Mouse (Mus musculus) forebrain, embryonic 15.5 days (tissue): ENCODE measurements around the gene Pax5. TPM values are rescaled to one million over a fixed set of nuclear protein-coding genes. Genes with fewer than 3 reads are reported as not detected.

Experiments used
- ATAC-seq: fragments of 200-750 bp; cut with Nextera tagmentation; replicated peaks from 2 replicates; pipeline ENCODE4 v1.8.0; 2017; ENCODE audit warnings: mild to moderate bottlenecking, moderate TSS enrichment, moderate library complexity
- H3K27ac ChIP-seq: fragments of 300-500 bp; sonication (generic); replicated peaks from 2 replicates; pipeline ENCODE4 v1.5.1; 2015; ENCODE audit warnings: mild to moderate bottlenecking, inconsistent platforms
- H3K27me3 ChIP-seq: fragments of 300-500 bp; sonication (generic); 2 replicates; pipeline ENCODE4 v1.6.1; 2015; ENCODE audit warnings: inconsistent platforms
- H3K36me3 ChIP-seq: fragments of 300-500 bp; sonication (generic); 2 replicates; pipeline ENCODE4 v1.6.1; 2015; ENCODE audit warnings: mild to moderate bottlenecking, inconsistent platforms
- H3K4me1 ChIP-seq: fragments of 300-500 bp; sonication (generic); 2 replicates; pipeline ENCODE4 v1.6.1; 2015; ENCODE audit warnings: inconsistent platforms
- H3K4me2 ChIP-seq: fragments of 300-500 bp; sonication (generic); replicated peaks from 2 replicates; pipeline ENCODE4 v1.6.1; 2015; ENCODE audit warnings: mild to moderate bottlenecking, inconsistent platforms
- H3K4me3 ChIP-seq: fragments of 300-500 bp; sonication (generic); 2 replicates; pipeline ENCODE4 v1.5.1; 2015; ENCODE audit warnings: mild to moderate bottlenecking, inconsistent platforms
- H3K9ac ChIP-seq: fragments of 300-500 bp; sonication (generic); replicated peaks from 2 replicates; pipeline ENCODE4 v1.6.1; 2015; ENCODE audit warnings: mild to moderate bottlenecking, inconsistent platforms
- H3K9me3 ChIP-seq: fragments of 300-500 bp; sonication (generic); 2 replicates; pipeline ENCODE4 v1.6.1; 2016; ENCODE audit warnings: inconsistent platforms
- WGBS: fragments of 180-500 bp; shearing (Covaris S2); methylation state at CpG from one replicate; pipeline ENCODE4 v1.1.7; 2015; ENCODE audit warnings: mixed read lengths; 5-methylcytosine and 5-hydroxymethylcytosine counted together
- polyA plus RNA-seq: library from polyadenylated mRNA; unstranded; fragments of >200 nt; fragmentation: Nextera tagmentation; extraction: Ambion mirVana; gene quantifications from 2 replicates; pipeline ENCODE4 v1.2.1, GENCODE M21; 2015

Gene Pax5
- polyA plus RNA-seq, 1 experiment from 2014 or later, result 0.22 TPM

GRCm38 (mm10) chr4:44612392-44612791, 97.9 kb downstream of the Pax5 start:
- ATAC-seq, result no peak
- H3K27ac ChIP-seq, result no peak overlapping the region
- 91% methylated on average over 3 of the region's 3 CpGs for WGBS
- no peak overlapping the region for H3K9ac ChIP-seq
- no peaks in the 10 kb centered on the region for H3K27me3 ChIP-seq
- H3K36me3 ChIP-seq, result no peaks in the 10 kb centered on the region
- H3K4me2 ChIP-seq, result no peak overlapping the region
- H3K4me3 ChIP-seq, result no peak overlapping the region
- H3K9me3 ChIP-seq, result no peaks in the 10 kb centered on the region
- H3K4me1 ChIP-seq, result no peaks in the 10 kb centered on the region

- no peak overlapping the region for H3K4me2 ChIP-seq
- no peak overlapping the region for H3K4me3 ChIP-seq
- WGBS, result 64% methylated on average over 2 of the region's 2 CpGs
- no peak for ATAC-seq
- H3K27ac ChIP-seq, result no peak overlapping the region
- H3K9ac ChIP-seq, result no peak overlapping the region
- H3K27me3 ChIP-seq, result no peaks in the 10 kb centered on the region
- H3K4me1 ChIP-seq, result peaks cover 10% of the 10 kb centered on the region
- H3K36me3 ChIP-seq, result no peaks in the 10 kb centered on the region
- H3K9me3 ChIP-seq, result no peaks in the 10 kb centered on the region
Measured at GRCm38 (mm10) chr4:44605453-44605852, 104.8 kb downstream of the Pax5 start.

GRCm38 (mm10) chr4:44602257-44602801, 108.0 kb downstream of the Pax5 start:
- no peak for ATAC-seq
- Histone ChIP-seq H3K9me3 (no peaks in the 10 kb centered on the region), H3K4me2 (no peak overlapping the region), H3K27me3 (no peaks in the 10 kb centered on the region), H3K27ac (no peak overlapping the region), H3K4me3 (no peak overlapping the region), H3K4me1 (peaks cover 10% of the 10 kb centered on the region), H3K36me3 (no peaks in the 10 kb centered on the region), H3K9ac (no peak overlapping the region)
- WGBS, result 18% methylated on average over 4 of the region's 5 CpGs

- Histone ChIP-seq H3K36me3 (no peaks in the 10 kb centered on the region), H3K9me3 (no peaks in the 10 kb centered on the region), H3K27ac (no peak overlapping the region), H3K4me1 (peaks cover 10% of the 10 kb centered on the region), H3K4me3 (no peak overlapping the region), H3K4me2 (no peak overlapping the region), H3K9ac (no peak overlapping the region), H3K27me3 (no peaks in the 10 kb centered on the region)
- no peak for ATAC-seq
- WGBS, result 57% methylated on average over 8 of the region's 8 CpGs
Measured at GRCm38 (mm10) chr4:44601370-44601769, 108.9 kb downstream of the Pax5 start.

- H3K27me3 ChIP-seq, result no peaks in the 10 kb centered on the region
- 23% methylated on average over 5 of the region's 5 CpGs for WGBS
- H3K4me3 ChIP-seq, result no peak overlapping the region
- no peak overlapping the region for H3K9ac ChIP-seq
- peaks cover 10% of the 10 kb centered on the region for H3K4me1 ChIP-seq
- no peak; the same call in 1 of the 2 replicates for ATAC-seq
- H3K4me2 ChIP-seq, result no peak overlapping the region
- H3K9me3 ChIP-seq, result no peaks in the 10 kb centered on the region
- no peaks in the 10 kb centered on the region for H3K36me3 ChIP-seq
- no peak overlapping the region for H3K27ac ChIP-seq
Measured at GRCm38 (mm10) chr4:44600875-44601274, 109.4 kb downstream of the Pax5 start.

- ATAC-seq, result no peak
- WGBS, result 81% methylated on average over 9 of the region's 9 CpGs
- Histone ChIP-seq H3K27ac (no peak overlapping the region), H3K36me3 (no peaks in the 10 kb centered on the region), H3K27me3 (no peaks in the 10 kb centered on the region), H3K9me3 (no peaks in the 10 kb centered on the region), H3K4me2 (no peak overlapping the region), H3K9ac (no peak overlapping the region), H3K4me3 (no peak overlapping the region), H3K4me1 (peaks cover 10% of the 10 kb centered on the region)
Measured at GRCm38 (mm10) chr4:44597965-44598364, 112.3 kb downstream of the Pax5 start.

- Histone ChIP-seq H3K9ac (no peak overlapping the region), H3K9me3 (no peaks in the 10 kb centered on the region), H3K4me1 (no peaks in the 10 kb centered on the region), H3K4me2 (no peak overlapping the region), H3K27ac (no peak overlapping the region), H3K36me3 (no peaks in the 10 kb centered on the region), H3K4me3 (no peak overlapping the region), H3K27me3 (no peaks in the 10 kb centered on the region)
- ATAC-seq, result no peak
- 83% methylated on average over 2 of the region's 2 CpGs for WGBS
Measured at GRCm38 (mm10) chr4:44593091-44593490, 117.2 kb downstream of the Pax5 start.

- Histone ChIP-seq H3K4me2 (no peak overlapping the region), H3K36me3 (no peaks in the 10 kb centered on the region), H3K4me3 (no peak overlapping the region), H3K27me3 (no peaks in the 10 kb centered on the region), H3K4me1 (no peaks in the 10 kb centered on the region), H3K9me3 (no peaks in the 10 kb centered on the region), H3K27ac (no peak overlapping the region), H3K9ac (no peak overlapping the region)
- no peak for ATAC-seq
- WGBS, result 84% methylated on average over 4 of the region's 4 CpGs
Measured at GRCm38 (mm10) chr4:44582687-44583086, 127.6 kb downstream of the Pax5 start.

GRCm38 (mm10) chr4:44578591-44578990, 131.7 kb downstream of the Pax5 start:
- no peak overlapping the region for H3K4me2 ChIP-seq
- H3K4me1 ChIP-seq, result no peaks in the 10 kb centered on the region
- H3K9me3 ChIP-seq, result no peaks in the 10 kb centered on the region
- no peak overlapping the region for H3K27ac ChIP-seq
- H3K4me3 ChIP-seq, result no peak overlapping the region
- no peak overlapping the region for H3K9ac ChIP-seq
- H3K36me3 ChIP-seq, result no peaks in the 10 kb centered on the region
- ATAC-seq, result no peak
- no peaks in the 10 kb centered on the region for H3K27me3 ChIP-seq
- WGBS, result 48% methylated on average over 5 of the region's 5 CpGs

GRCm38 (mm10) chr4:44577293-44577692, 133.0 kb downstream of the Pax5 start:
- Histone ChIP-seq H3K27me3 (no peaks in the 10 kb centered on the region), H3K4me1 (no peaks in the 10 kb centered on the region), H3K9ac (no peak overlapping the region), H3K4me2 (no peak overlapping the region), H3K27ac (no peak overlapping the region), H3K4me3 (no peak overlapping the region), H3K36me3 (no peaks in the 10 kb centered on the region), H3K9me3 (no peaks in the 10 kb centered on the region)
- ATAC-seq, result no peak
- 50% methylated on average over 5 of the region's 5 CpGs for WGBS

- no peaks in the 10 kb centered on the region for H3K27me3 ChIP-seq
- H3K9me3 ChIP-seq, result no peaks in the 10 kb centered on the region
- H3K4me2 ChIP-seq, result no peak overlapping the region
- H3K36me3 ChIP-seq, result no peaks in the 10 kb centered on the region
- no peak overlapping the region for H3K27ac ChIP-seq
- no peak overlapping the region for H3K4me3 ChIP-seq
- WGBS, result 20% methylated on average over 5 of the region's 5 CpGs
- ATAC-seq, result no peak
- no peak overlapping the region for H3K9ac ChIP-seq
- no peaks in the 10 kb centered on the region for H3K4me1 ChIP-seq
Measured at GRCm38 (mm10) chr4:44576786-44577185, 133.5 kb downstream of the Pax5 start.

GRCm38 (mm10) chr4:44573017-44573416, 137.3 kb downstream of the Pax5 start:
- Histone ChIP-seq H3K27ac (no peak overlapping the region), H3K4me1 (no peaks in the 10 kb centered on the region), H3K9ac (no peak overlapping the region), H3K27me3 (no peaks in the 10 kb centered on the region), H3K4me3 (no peak overlapping the region), H3K36me3 (no peaks in the 10 kb centered on the region), H3K9me3 (no peaks in the 10 kb centered on the region), H3K4me2 (no peak overlapping the region)
- WGBS, result 82% methylated on average over 5 of the region's 5 CpGs
- no peak for ATAC-seq

GRCm38 (mm10) chr4:44572373-44572772, 137.9 kb downstream of the Pax5 start:
- Histone ChIP-seq H3K4me1 (no peaks in the 10 kb centered on the region), H3K9me3 (no peaks in the 10 kb centered on the region), H3K9ac (no peak overlapping the region), H3K27ac (no peak overlapping the region), H3K27me3 (no peaks in the 10 kb centered on the region), H3K36me3 (no peaks in the 10 kb centered on the region), H3K4me2 (no peak overlapping the region), H3K4me3 (no peak overlapping the region)
- ATAC-seq, result no peak
- WGBS, result 68% methylated on average over 5 of the region's 5 CpGs
